Mouse (Mus musculus) kidney, adult 2 months (tissue): ENCODE results near the gene Olfr933.

Experiments
- CTCF ChIP-seq: fragments of 200-500 bp; conservative IDR thresholded peaks from 2 replicates; pipeline ENCODE4 v1.5.1; 2011; ENCODE audit warnings: low read depth, mild to moderate bottlenecking, control low read depth, low read length, moderate library complexity, mixed read lengths; ENCODE audit not compliant: insufficient read depth, insufficient read length
- POLR2A ChIP-seq: fragments of 200-500 bp; IDR thresholded peaks from one replicate; pipeline ENCODE4 v1.6.1; 2011; ENCODE audit warnings: low read depth, low read length, control low read depth

- TF ChIP-seq CTCF: no peak
- TF ChIP-seq POLR2A: no peak
Observed at GRCm38 (mm10) chr9:38988215-38988614, 16.1 kb downstream of the Olfr933 start, which contains the start of gene Olfr934.
